Mouse (Mus musculus): Measurements from ENCODE around the gene Tent5b.
A peak's percentile ranks its signal among the peaks of the same experiment; 100 is the strongest.

Gene Tent5b

DNA sequence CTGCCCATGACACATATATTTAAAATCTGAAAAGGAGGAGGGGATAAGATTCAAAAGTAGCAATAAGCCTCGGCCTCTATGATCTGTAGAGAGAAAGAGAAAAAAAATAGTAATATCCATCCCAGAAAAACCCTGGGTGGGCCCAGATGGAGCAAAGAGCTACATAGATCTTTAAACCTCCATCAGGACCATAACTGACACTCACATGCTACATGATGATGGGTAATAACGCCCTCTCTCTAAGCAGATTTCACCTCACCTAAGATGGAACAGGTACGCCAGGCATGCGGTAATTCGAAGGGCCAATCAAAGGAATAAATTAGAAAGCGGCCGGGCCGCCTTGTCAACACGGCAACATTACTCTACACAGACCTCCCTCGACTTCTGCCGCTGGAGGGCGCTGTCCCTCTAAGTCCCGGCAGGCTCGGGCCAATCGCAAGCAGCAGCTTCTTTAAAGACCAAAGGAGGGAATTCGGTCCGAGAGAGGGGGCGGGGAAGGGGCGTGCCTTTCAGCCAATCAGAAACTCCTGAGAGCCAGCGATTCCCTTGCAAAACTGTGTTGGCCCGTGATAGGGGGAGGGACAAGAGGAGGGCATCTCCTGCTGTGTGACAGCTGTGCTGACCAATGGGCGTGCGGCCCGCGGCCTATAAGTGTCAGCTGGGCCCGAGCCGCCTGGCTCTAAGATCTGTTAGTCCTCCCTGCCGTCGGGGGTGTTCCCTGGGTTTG, at the start of gene Tent5b:
TSS of gene Tent5b (plus strand) at position 675 of the 727 bp plus-strand sequence.
- DNase-seq (ENCODE audit: low spot score in 2 of 2), result peak; percentile 89 to 96

DNA sequence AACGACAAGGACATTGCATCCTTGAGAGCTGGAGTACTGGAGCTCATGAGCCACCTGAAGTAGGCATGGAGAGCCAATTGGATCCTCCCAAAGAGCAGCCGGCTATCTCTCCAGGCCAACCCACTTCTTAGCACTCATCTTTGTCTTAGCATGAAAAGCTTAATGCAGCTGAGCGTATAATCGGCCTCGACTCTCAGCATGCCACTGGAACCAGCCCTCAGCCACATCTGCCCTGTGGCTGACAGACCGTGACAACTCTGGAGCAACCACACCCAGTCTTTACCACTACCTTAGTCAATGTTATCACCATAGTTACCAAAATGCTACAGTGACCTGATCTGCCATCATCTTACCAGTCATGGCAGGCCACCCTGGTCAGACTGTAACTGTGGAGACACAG, 48.4 kb upstream of the Tent5b start:
- DNase-seq (ENCODE audit: low spot score in 2 of 2), result no peak

- DNase-seq (ENCODE audit: low spot score in 2 of 2), result peak in 1 of 2 experiments; percentile 62
Measured at GRCm38 (mm10) chr4:133432560-133433171, 47.3 kb upstream of the Tent5b start.

DNA sequence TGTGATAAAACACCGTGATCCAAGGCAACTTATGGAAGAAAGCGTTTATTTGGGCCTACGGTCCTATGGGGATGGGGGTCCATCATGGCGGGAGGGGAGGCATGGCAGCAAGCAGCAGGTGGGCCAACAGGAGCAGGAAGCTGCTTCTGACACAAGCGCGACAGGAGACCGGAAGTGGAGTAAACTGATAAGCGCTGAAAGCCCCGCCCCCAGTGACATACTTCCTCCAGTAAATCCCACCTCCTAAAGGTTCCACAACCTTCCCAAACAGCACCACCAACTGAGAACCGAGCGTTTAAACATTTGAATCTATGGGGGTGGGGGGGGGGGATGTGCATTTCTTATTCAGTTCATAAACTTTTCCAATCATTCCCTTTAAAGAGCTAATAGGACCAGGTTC, 44.0 kb upstream of the Tent5b start:
- no peak for DNase-seq (ENCODE audit: low spot score in 2 of 2)

GRCm38 (mm10) chr4:133439460-133440376, 40.2 kb upstream of the Tent5b start:
- peak in 1 of 2 experiments; percentile 31 for DNase-seq (ENCODE audit: low spot score in 2 of 2)

GRCm38 (mm10) chr4:133440377-133440795, 39.5 kb upstream of the Tent5b start:
- no peak for DNase-seq (ENCODE audit: low spot score in 2 of 2)

- DNase-seq (ENCODE audit: low spot score in 2 of 2), result no peak
Measured at GRCm38 (mm10) chr4:133442194-133442593, 37.7 kb upstream of the Tent5b start.

- DNase-seq (ENCODE audit: low spot score in 2 of 2), result no peak
Measured at GRCm38 (mm10) chr4:133443085-133443484, 36.8 kb upstream of the Tent5b start.

DNA sequence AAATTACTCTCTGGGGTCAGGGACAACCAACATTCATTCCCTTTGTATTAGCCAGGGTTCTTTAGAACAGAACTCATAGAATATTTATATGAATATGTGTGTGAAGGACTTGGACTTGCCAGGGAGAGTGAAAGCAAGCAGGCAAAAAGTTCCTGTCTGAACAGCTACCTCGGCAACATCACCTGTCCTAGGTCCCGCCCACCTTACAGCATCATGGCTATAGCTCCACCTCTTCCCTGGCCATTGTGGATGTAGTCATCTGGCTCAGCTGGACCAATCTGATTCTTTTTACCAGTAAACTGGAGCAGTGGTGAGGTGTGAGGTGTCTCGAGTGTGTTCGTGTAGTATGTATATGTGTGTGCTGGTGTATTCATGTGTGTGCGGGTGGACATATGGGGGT, 34.2 kb upstream of the Tent5b start:
- no peak for DNase-seq (ENCODE audit: low spot score in 2 of 2)

GRCm38 (mm10) chr4:133447366-133447765, 32.6 kb upstream of the Tent5b start:
- DNase-seq (ENCODE audit: low spot score in 2 of 2), result no peak

GRCm38 (mm10) chr4:133447967-133448366, 32.0 kb upstream of the Tent5b start:
- no peak for DNase-seq (ENCODE audit: low spot score in 2 of 2)

DNA sequence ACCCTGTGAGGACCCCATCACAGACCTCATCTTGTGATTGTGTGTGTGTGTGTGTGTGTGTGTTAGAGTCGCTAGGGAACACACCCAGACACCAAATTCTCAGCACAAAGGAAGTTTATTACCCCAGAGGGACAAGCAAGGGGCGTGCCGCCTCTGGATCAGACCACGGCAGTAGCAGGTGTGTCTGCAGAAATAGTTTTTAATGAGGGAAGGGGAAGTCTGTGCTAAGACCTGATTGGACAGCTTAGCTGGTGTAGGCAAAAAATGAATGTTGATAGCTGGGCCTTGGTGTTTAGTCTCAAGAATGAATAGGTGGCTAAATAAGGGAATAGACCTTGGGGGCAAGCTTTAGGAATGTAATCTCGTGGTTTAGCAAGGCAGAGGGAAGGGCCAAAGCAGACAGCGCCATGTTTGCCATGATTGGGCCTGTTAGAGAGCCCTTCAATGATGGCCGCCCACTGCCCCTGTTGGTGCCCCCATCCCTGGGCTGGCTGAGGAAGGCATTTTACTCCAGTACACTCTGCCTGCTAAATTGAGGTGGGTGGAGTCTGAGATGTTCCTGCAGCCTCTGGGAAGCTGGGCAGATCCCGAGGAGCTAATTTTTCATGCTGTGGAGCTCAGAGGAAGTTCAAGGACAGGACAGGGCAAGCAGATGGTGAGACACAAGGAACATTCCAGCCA, 31.1 kb upstream of the Tent5b start:
- no peak for DNase-seq (ENCODE audit: low spot score in 2 of 2)

- peak; percentile 34 to 36 for DNase-seq (ENCODE audit: low spot score in 2 of 2)
Measured at GRCm38 (mm10) chr4:133449726-133450125, 30.2 kb upstream of the Tent5b start.

DNA sequence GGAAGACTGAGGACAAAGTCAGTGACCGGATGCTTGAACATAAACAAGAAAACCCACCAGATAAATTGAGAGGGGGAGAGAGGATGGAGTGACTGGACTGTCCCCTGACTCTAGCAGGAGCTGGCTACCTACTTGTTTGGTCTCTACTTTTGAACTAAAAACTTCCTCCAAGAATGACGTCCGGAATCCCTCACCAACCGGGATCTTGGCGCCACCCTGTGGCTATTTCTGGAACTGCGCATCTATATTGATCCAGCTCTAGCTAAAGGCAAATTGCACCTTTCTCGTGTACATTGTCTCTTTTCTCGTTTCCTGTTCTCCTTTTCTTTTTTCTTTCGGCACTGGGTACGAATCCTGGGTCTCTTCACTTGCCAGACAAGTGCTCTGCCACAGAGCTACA, 28.4 kb upstream of the Tent5b start:
- DNase-seq (ENCODE audit: low spot score in 2 of 2), result peak; percentile 85 to 86

DNA sequence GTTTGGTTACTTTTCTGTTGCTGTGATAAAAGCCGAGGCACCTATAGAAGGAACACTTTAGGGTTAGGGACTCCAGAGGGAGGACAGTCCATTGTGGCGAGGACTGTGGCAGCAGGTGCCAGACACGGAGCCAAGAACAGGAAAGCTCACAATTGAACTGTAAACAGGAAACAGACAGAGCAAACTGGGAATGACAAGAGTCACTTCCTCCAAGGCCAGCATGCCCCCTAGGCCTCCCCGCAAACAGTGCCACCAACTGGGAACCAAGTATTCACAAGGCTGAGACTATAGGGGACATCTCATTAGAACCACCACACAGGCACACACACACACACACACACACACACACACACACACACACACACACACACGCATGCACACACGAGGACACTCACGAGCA, 27.5 kb upstream of the Tent5b start:
- DNase-seq (ENCODE audit: low spot score in 2 of 2), result no peak

DNA sequence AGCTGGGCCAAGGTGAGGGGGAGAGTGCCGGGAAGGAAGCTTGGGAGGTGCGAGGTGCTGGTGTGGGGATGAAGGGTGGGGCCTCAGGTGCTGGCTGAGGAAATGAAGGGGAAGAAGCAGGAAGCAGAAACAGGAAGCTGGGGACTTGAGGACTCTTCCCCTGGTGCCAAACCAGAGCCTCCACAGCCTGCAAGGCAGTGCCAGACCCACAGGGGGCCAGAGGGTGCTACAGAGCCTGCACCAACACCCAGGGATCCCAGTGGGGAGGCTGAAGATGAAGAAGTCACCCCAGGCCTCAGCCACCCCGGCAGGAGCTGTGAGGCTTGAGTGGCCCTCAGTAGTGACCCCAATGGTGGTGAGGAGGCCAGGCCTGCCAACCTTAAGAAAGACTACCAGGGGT, 21.9 kb upstream of the Tent5b start:
- DNase-seq (ENCODE audit: low spot score in 2 of 2), result no peak

GRCm38 (mm10) chr4:133460006-133460405, 19.9 kb upstream of the Tent5b start:
- no peak for DNase-seq (ENCODE audit: low spot score in 2 of 2)

DNA sequence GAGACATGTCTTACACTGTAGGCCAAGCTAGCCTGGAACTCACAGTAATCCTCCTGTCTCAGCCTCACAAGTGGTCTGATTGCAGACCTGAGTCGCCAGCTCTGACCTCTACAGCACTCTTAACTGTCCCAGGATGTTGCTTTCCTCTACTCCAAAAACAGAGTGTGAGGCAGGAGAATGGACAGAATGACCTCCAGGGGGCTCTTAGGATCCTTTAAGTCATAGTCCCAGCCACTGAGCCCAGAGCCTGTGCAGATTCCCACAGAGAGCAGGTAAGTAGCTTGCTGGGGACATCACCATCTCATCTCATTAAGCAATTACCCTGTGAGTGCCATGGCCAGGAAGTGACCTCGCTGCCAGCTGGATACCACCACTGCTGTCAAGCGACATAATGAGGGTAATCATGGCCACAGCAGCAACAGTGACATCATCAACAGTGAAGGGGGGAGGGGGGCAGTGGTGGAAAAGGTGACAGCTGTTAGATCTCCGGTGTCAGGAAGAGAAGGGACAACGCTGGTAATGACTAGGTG, 19.1 kb upstream of the Tent5b start:
- no peak for DNase-seq (ENCODE audit: low spot score in 2 of 2)

- no peak for DNase-seq (ENCODE audit: low spot score in 2 of 2)
Measured at GRCm38 (mm10) chr4:133461362-133461761, 18.6 kb upstream of the Tent5b start.

GRCm38 (mm10) chr4:133463184-133463583, 16.7 kb upstream of the Tent5b start:
- DNase-seq (ENCODE audit: low spot score in 2 of 2), result no peak

GRCm38 (mm10) chr4:133468080-133468479, 11.9 kb upstream of the Tent5b start:
- DNase-seq (ENCODE audit: low spot score in 2 of 2), result peak; percentile 67 to 69

DNA sequence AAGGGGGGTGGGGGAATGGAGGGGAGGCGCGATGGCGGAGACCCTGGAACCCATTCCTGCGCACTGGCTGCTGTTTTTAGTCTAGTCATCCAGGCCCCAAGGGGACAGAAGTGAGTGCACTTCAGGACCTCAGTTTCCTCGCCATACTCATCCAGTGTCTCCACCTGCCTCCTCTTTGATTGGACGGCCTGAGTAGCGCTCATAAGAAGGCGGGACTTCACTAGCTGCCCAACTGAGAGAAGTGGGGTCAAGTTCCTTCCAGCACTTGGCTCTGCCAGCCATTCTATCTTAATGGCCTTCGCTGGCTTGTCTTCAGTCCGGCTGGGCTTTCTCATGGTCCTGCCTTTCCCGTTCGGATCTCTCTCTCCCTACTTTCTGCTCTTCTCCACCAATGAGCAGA, 10.8 kb upstream of the Tent5b start:
- DNase-seq (ENCODE audit: low spot score in 2 of 2), result no peak

Measured in frontal cortex, postnatal 36 days (tissue).